Mouse (Mus musculus): ENCODE results near the gene Kmt2a. TPM values are rescaled to one million over a fixed set of nuclear protein-coding genes. Genes with fewer than 3 reads are reported as not detected.

The Kmt2a gene
- total RNA-seq (2015) (49.6 and 61.0 TPM in 2 replicates), total RNA-seq (2017) (7.0 and 11.3 TPM in 2 replicates)

DNA sequence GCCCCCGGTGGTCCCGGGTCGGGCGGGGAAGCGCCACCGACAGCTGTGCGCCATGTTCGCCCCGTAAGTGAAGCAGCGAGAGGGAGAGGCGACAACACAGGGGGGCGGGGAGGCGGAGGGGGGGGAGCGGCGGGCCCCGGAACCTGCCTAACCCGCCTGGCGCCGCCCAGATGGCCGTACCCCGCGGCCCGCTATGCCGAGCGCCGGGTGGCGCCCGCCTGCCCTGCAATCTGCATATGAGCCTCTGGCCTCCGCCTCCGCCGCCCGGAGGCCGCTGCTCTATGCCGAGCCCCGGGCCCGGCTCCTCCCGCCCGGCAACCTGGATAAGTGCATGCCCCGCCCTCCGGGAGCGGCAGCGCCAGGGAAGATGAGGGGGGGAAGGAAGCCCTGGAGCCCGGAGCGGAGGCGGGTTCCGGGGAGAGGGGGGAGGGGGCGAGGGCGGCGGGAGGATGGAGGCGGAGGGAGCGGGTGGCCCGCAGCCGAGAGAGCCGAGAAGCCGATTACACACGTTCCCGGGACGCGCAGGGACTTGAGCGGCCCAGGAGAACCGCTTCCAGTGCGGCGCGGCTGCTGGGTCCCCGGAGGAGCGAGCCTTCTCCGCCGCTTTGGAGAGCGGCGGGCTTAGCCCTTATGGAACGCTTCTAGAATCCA, at the start of gene Kmt2a:
Kmt2a (minus strand) TSS at position 76 of the 651 bp plus-strand sequence.
- ATAC-seq (replicated peaks; ENCODE audit: poor library complexity), result peak; percentile 83

DNA sequence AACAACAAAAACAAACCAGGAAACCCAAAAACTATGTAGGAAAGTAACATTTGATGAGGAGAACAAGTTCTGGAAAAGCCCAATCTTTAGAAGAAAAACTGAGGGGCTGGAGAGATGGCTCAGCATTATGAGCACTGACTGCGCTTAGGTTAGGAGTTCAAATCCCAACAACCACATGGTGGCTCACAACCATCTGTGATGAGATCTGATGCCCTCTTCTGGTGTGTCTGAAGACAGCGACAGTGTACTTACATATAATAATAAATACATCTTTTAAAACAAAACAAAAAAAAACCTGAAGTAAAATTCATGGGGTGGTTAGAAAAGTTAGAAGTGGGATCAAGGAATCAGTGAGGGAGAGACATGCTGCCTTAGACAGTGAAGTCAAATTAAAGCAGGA, 40.4 kb upstream of the Kmt2a start:
- ATAC-seq (replicated peaks; ENCODE audit: poor library complexity), result no peak

DNA sequence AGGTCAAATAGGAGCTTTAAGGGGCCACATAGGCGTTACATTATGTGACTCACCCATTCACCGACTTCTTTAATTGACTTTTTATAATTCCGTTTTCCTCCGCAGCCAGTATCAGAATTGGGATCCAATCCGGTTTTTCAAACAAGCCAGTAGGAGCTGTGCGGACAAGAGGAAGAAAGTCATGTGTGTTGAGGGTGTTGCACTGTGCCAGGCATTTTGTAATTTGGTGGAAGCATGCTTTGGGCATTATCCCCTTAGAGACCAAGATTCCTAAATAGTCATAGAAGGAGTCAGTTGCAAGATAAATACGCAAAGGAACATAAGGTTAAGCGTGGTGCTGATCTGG, 40.0 kb upstream of the Kmt2a start:
- ATAC-seq (replicated peaks; ENCODE audit: poor library complexity), result peak; percentile 77

DNA sequence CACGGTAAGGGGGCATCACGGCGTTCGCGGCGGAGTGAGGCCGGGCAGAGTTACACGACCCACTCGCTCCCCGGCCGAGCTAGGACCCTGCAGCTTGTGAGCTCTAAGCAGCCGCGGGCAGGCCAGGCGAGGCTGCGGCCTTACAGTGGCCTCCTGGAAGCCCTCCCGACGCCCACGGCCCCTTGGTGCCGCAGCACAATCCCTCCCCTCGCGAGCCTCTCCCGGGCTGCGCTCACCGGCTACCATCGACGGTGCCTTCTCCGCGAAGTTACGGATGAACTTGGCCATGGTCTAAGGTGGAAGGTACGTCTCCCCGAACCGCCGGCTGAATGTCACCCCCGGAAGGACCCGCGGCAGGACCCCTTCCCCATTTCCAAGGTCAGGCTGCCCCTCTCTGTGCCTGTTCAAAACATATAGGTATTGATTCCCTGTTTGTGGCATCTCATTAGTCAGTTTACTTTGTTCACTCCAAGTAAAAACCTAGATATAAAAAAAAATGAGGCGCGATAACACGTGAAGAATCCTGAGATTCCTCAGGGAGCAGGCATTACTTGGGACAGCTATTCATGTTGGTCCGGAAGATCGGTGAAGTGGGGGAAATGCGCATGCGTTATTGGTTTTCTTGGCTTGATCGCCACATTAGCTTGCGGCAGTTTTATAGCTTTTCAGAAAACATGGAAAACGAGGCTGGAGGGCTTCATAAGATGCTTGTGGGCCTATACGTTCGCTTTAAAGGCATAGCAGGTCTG, 39.5 kb upstream of the Kmt2a start, which contains the start of gene Atp5l:
Atp5l (minus strand) TSS at position 369 of the 749 bp plus-strand sequence.
- peak; percentile 82 for ATAC-seq (replicated peaks; ENCODE audit: poor library complexity)

DNA sequence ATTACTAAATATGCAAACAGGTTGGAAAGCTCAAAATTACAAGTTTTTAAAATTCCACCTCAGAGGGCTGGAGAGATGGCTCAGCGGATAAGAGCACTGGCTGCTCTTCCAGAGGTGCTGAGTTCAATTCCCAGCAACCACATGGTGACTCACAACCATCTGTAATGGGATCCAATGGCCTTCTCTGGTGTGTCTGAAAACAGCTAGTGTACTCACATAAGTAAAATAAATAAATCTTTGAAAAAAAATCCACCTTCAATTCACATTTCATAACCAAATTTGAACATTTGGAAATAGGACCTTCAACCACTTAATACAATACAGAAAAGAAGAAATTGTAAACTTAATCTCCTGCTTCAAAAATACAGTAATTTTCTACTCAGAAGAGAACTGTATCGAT, 38.5 kb upstream of the Kmt2a start:
- no peak for ATAC-seq (replicated peaks; ENCODE audit: poor library complexity)

DNA sequence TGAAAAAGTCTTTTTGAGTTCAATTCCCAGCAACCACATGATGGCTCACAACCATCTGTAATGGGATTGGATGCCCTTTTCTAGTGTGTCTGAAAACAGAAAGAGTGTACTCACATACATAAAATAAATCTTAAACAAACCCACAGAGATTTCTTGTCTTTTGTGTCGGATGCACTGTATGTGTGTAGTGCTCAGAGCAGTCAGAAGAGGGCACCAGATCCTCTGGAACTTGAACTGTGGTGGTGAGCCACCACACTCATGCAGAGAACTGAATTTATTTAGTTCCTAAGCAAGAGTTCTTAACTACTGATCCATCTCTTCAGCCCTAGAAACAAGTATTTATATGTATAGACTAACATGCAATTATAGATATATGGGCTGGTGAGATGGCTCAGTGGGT, 35.1 kb upstream of the Kmt2a start:
- ATAC-seq (replicated peaks; ENCODE audit: poor library complexity), result peak; percentile 64

DNA sequence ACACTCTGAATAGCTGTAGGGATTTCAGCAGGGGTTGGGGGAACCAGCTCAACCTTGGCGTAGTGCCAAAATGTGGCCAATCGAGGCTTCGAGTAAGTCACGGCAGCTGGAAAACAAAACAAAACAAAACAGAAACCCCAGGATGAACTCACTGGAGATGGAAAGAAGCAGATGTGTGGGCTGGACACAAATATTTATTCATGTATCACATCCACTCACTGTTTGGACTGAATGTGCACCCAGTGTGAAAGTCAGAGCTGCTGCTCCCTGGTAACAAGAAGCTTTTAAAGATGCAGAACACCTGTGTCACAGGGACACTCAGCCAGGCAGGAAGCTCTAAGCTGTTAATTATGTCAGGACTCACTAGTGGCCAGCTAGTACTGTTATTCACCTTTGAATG, 33.6 kb upstream of the Kmt2a start:
- ATAC-seq (replicated peaks; ENCODE audit: poor library complexity), result no peak

DNA sequence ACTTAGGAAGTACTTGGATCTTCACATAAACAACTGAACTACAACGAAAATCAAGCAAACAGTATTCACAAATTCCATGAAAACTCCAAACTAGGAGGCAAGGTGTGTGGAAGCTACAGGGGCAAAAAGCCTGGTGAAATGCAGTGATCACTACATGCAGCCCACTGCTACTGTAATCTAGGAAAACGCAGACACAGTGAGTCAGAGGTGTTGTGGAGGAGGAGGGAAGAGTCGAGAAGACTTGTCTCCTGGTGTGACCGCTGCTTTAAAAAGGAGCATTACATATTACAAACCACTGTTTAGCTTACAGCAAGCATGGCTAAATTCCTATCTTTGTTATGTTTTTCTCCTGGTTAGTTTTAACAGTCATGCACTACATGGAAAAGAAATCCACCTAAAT, 30.3 kb upstream of the Kmt2a start:
- no peak for ATAC-seq (replicated peaks; ENCODE audit: poor library complexity)

DNA sequence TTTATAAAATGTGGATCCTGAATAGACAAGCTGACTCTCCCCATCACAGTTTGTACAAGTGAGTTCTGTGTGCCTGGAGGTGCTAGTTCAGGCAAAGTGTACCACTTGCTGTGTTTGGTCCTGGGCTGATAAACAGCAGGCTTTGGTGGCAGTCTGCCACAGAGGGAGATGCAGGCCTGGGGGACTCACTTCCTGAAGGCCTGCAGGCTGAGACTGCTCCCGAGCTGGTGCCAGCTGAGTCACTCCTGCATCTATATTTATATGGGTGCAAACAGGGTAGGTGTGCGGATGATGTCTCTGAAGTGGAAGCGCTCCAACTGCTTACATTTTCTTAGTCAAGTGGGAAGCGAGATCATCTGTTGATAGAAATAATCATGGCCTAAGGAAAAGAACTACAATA, 24.5 kb upstream of the Kmt2a start:
- peak; percentile 86 for ATAC-seq (replicated peaks; ENCODE audit: poor library complexity)

DNA sequence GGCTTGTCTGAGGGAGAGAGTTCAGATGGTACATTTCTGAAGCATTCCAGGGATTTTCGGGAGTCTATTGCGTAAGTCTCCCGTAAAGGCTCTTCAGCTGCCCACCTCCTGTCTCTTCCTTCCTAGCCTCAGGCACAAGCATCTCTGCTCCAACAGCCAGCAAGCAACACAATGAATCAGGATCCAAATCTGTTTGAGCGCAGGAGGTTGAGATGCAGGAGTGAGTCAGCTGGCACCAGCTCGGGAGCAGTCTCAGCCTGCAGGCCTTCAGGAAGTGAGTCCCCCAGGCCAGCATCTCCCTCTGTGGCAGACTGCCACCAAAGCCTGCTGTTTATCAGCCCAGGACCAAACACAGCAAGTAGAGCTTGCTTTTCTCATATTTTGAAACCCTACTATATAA, 23.9 kb upstream of the Kmt2a start:
- peak; percentile 83 for ATAC-seq (replicated peaks; ENCODE audit: poor library complexity)

DNA sequence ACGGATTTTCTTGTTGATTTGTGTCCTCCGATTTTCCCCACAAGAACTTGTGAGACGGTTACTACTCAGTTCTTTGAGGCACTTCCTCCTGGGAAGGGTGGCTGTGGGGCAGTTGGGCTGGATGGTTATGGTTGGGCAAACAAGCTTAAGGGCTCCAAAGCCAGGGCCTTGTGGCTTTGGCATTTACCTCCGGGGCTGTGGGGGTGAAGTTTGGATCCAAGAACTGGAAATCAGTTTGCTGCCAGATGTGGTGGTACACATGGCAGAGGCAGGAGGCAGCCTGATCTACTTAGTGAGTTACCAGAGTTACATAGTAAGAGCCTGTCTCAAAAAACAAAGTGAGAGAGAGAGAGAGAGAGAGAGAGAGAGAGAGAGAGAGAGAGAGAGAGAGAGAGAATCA, 22.8 kb upstream of the Kmt2a start:
- no peak for ATAC-seq (replicated peaks; ENCODE audit: poor library complexity)

DNA sequence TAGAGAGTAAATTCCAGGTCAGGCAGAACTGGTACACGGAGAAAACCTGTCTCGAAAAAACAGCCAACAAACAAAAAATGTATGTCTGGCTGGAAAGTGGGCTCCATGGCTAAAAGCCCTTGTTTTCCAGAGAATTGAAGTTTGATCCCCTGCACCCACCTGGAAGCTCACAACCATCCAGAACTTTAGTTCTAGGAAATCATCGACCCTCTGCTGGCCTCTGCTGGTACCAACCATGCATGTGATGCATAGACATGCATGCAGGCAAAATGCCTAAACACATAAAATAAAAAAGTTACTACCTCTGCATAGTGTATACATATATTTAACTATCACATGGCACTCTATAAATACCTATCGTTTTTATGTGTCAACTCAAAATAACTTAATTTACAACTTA, 19.3 kb upstream of the Kmt2a start:
- ATAC-seq (replicated peaks; ENCODE audit: poor library complexity), result no peak

DNA sequence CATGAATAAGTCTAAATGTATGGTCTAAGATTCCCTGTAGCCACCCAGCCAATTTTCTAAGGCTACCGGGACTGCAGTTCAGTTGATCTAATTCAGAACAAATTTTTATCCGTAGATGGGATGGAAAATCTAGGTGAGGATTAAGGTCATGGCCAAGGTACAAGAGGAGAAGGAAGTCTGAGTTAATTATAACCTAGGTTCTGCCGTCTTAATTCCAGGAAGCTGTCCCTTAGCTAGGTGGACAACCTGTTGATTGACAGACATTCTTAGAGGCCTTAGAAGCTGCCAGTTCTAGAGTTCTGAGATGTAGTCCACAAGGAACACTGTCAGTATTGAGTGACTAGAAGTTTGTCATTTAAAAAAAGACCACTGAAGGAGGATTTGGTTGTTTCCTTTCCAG, 18.6 kb upstream of the Kmt2a start:
- no peak for ATAC-seq (replicated peaks; ENCODE audit: poor library complexity)

DNA sequence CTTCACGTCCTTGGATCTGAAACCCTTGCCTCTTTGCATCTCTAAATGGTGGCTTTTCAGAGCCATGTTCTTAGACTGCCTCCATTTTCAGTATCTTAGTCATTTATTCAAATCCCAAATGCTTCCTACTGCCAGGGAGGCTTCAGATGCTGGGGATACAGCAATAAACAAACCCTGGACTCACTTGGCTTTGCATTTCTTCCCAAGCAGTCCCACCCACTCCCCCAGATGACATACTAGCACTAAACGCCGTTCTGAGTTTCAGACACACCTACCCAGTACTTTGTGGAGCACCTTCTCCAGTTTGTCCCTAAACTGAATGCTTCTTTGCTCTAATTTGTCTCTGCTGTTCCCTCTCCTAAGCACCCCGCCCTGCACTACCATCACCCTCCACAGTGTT, 15.9 kb upstream of the Kmt2a start:
- no peak for ATAC-seq (replicated peaks; ENCODE audit: poor library complexity)

DNA sequence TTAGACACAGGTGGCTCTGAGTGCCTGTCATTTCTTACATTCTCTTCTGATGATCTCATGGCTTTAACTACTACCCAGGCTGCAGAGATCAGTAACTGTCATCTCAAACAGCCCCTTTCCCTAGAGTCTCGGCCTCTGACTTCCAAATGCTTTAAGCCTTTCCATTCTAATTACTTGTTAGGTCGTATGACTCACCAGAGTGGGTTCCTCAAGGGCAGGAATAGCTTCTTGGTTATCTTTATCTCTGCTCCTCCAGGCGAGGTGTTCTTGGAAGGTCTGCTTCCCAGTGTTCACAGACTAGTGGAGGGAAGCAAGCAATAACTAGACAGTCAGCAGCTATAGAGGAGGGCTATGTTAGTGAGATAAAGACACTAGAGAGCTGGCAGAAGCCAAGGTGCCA, 11.6 kb upstream of the Kmt2a start:
- ATAC-seq (replicated peaks; ENCODE audit: poor library complexity), result no peak

DNA sequence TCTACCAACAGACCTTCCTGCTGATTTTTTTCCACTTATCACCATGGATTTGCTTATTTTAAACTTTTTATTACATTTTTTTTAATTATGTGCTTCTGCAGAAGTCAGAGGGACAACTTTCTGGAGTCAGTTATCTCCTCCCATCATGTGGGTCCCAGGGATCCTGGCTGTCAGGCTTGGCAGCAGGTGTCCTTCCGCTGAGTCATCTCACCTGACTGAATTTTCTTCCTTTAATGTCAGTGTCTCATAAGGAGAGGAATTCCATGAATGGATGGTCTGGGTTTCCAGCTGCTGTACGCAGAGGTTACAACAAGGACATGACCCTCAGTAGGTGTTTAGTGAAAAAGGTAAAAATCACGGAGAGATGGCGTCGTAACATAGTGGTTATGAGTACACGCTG, 10.1 kb upstream of the Kmt2a start:
- no peak for ATAC-seq (replicated peaks; ENCODE audit: poor library complexity)

DNA sequence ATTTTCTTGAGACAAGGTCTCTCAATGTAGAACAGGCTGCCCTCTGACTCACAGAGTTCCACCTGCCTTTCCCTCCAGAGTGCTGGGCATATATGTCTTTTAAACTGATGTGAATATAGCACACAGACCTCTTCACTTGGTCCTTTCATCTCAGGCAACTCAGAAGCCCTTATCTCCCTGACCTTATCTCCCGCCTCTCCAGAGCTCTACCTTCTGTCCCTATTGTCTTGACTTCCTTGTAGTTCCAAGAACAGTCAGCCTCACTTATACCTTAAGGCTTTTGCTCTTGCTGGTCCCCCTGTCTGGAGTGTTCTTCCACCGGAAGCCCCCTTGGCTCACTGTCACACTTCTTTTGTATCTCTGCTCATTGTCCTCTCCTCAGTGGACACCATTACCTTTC, 9.0 kb upstream of the Kmt2a start:
- ATAC-seq (replicated peaks; ENCODE audit: poor library complexity), result no peak

DNA sequence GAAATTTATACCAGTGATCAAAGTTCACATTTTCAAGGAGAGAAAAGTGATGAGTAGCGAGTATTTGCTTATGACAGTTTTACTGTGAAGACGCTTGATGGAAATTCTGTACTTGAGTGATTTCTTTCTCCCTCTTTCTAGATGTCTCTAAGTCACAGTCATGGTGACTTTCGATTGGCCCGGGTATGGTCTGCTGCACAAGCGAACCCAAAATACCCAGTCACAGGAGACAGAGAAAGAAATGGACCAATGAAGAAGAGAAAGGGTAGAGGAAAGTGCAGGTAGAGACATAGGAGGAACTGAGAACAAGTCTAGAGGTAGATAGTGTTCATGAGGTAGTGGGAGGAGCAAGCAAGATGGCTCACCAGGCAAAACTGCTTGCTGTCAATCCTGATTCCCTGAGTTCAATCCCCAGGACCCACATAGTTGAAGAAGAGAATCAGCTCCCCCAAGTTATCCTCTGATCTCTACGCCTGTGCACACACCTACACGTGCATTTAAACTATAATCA, 7.1 kb upstream of the Kmt2a start:
- no peak for ATAC-seq (replicated peaks; ENCODE audit: poor library complexity)

DNA sequence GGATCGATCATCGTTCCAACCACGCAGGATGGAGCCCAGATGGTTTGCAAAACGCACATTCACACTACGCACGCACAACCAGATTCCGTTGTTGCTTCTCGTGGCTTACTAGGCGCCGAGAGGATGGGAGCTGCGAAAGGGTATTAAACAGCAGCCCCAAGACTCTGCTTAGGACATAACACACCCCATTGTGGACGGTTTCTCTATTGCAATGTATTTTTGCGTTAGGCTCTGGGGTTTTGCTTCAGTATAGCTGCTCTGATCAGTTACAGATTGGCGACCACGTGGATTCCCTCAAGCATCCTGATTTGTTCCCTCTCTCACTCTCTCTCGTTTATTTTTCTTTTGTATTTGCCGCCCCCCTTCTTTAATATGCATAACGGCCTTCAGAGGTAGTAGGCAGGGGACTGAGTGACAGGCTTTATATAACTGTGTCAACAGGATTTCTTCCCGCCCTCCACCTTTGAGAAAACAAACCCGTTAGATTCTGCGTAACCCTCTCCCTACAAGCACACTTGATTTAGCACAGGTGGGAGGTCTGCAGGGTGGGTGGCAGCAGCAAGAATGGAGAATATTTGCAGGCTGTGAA, 2.0 kb upstream of the Kmt2a start:
- 0 out of 2 replicates have a peak, but pooled peaks have one; percentile 2 for ATAC-seq (replicated peaks; ENCODE audit: poor library complexity)

DNA sequence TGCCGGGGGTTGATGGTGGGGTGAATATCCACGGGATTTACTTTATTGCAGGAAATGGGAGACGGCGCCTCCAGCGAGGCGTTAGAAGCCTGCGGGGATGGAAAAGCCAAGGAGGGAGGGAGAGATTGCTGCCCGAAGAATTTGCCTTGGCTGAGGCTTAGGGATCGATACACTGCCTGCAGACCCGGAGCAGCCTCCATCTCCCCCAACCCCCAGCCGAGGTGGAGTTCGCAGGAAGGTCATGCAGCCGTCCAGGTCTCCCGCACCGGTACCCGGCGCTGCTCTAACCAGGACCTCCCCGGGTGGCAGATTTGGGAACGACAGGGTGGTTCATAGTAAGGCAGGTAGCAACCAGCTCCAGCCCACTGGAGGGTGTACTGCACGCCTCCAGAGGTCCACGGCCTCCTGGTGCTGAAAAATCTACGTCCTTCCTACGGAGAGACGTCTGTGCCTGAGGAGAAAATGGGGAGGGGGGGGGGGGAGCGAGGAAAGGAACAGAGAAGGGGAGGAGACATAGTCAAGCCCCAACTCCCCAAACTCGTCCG, 1.4 kb upstream of the Kmt2a start:
- peak; percentile 43 for ATAC-seq (replicated peaks; ENCODE audit: poor library complexity)

DNA sequence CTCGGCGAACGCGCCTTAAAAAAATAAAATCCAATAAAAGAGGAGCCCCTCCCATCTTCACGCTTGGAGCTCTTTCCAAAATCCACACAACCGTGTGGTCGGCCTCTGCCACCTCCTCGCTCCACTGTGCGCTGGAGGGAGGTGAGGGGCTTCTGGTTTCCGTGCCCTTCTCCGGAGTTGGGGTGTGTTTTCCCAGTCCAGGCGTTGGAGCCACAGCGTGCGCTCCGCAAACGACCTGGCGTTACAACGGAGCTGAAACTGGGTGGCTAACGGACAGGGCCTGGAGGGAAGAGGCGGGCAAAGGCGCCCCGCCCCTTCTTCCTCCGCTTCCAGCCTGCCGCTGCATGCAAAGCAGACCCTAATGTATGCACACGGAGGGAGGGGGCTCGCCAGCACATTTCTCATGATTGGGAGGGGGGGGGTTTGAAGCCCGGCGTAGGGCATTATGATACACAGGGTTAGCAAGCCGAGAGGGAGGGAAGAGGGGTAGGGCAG, 892 bp upstream of the Kmt2a start:
- peak; percentile 40 for ATAC-seq (replicated peaks; ENCODE audit: poor library complexity)
